Mouse (Mus musculus): ENCODE results near the gene Szrd1.

Szrd1 gene

DNA sequence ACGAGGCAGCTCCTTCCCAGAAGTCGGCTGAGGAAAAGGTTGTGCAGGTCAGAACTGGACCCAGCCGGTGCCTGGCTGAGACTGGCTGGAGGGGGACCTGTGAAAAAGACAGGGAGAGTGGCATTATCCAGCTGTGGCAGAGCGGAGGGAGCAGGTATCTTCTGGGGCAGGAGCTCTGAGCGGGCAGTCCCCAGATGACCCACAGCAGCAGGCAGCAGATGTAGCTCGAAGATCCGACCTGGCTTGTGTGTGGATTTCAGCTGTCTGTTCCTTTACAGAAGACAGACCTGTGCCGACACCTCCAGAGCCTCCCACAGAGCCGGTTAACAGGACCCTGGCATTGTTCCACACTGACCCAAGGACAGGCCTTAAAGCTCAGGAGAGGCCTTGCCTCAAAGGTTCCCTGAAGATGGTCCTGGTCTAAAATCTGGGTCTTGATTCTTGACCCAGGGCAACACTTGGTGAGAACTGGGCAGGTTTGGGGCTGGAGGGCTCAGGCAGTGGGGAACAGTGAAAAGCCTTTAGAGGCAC lies 72.0 kb downstream of the Szrd1 start:
- DNase-seq (ENCODE audit: low spot score) = no peak

DNA sequence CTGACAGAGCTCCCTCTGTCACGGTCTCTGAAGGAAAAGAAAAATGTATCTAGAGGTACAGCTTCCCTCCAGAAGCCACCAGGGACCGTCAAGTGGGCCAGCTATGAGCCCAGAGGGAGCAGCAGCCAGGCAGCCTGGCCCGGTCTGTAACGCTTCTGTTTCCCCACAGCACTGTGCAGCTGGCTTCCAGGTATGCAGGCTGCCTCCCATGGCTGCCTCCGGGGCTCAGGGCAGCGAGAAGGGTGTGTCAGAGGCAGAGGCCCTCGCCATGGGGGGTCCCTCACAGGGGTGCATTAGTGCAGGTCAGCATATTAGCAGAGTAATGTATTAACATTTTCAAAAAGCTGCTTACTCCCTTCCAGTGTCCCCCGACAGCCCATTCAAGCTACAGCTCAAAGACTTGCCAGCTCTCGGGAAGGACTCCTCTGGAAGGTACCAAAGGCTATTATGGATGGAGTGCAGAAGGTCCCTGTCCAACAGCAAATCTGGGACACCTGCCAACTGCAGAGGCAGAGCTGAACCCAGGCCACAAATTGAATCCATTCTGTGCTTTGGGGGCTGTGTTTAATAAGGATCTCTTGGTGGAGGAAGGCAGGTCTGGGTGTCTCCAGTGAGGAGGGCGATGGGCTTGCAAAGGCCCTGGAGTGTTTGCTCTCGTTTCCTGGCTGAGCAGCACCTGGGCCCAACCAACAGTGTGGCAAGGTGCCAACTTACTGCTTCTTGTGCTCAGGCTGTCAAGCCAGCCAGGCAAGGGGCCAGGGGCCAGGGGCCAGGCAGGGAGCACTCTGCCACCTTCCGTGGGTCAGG lies 72.7 kb downstream of the Szrd1 start:
- no peak for DNase-seq (ENCODE audit: low spot score)

DNA sequence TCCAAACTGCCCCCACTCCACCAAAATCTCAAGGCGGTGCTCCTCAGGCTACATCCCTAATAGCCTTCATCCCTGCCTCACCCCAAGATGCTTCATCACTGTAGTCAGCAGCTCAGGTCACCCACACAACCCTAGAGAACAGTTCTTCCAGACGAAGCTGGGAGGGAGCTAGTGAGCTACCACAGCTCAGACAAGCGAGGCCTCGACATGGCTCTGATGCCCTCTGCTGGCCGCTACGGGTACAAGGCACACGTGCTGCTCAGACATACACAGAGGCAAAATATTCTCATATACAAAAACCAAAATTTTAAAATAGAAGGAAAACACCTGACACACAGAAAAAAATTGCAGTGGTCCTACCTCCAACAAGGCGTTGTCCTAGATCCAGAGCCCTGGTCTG lies 74.5 kb downstream of the Szrd1 start:
- peak; percentile 73 for DNase-seq (ENCODE audit: low spot score)

DNA sequence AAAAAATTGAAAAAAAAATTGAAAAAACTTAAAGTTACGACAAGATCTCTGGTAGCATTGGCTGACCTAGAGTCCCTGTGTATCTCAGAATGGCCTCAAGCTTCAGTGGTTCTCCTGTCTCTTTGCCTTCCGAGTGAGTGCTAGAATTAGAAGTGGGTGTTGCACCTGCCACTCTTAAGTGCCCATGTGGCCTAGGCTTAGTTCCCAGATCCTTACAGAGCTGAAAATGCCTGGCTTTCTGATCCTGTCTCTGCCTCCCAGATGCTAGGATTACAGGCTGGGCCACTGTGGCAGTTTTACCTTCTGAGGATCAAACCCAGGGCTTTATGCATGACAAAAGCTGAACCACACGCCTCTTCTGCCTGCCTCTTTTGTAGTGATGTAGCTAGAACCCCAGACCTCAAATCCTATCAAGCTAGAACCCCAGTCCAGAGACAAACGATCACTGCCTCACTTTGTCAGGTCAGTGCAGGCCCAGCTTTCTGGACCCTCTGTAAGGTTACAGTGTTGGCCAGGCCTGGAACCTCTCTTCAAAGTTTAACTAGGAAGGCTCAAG lies 75.4 kb downstream of the Szrd1 start:
- no peak for DNase-seq (ENCODE audit: low spot score)
